Mouse (Mus musculus) yolk sac, embryonic 10.5 days (tissue): Measurements from ENCODE around the gene Gm9376.
A peak's percentile ranks its signal among the peaks of the same experiment; 100 is the strongest.

Experiments
- DNase-seq: peaks from one replicate; pipeline ENCODE4 v3.0.0-alpha.2; 2017; ENCODE audit warnings: low spot score

The Gm9376 gene

DNA sequence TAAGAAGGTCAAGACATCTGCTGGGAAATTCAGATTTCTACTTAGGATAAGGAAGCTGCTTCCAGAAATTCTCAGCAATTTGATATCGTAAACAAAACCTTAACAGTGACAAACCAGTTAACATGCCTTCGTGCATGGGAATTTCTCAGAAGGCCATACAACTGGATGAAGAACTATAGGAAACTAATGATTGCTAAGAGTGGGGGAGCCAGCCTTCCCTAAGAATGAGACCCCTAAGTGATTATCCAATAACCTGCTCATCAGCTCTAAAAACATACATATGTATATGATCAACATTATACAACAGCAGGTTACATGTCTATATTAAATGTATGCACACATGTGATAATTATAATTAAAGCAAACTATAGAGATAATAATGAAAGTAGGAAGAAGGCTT lies at the start of gene Gm9376:
TSS of gene Gm9376 (plus strand) at position 301 of the 400 bp plus-strand sequence.
- no peak for DNase-seq

DNA sequence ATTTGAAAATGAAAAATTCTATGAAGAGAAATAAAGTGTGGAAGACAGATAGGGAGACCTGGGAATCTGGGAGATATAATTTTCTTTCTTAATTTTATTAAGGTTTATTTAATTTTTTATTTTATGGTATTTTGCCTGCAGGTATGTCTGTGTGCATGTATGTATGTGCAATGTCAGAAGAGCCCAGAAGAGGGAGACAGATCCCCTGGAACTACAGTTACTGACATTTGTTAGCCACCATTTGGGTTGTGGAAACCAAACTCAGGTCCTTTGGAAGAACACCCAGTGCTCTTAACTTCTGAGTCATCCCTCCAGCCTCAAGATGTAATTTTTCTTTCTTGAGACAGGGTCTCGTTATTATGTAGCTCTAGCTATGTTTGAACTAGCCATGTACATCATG lies 45.9 kb upstream of the Gm9376 start:
- DNase-seq = no peak

DNA sequence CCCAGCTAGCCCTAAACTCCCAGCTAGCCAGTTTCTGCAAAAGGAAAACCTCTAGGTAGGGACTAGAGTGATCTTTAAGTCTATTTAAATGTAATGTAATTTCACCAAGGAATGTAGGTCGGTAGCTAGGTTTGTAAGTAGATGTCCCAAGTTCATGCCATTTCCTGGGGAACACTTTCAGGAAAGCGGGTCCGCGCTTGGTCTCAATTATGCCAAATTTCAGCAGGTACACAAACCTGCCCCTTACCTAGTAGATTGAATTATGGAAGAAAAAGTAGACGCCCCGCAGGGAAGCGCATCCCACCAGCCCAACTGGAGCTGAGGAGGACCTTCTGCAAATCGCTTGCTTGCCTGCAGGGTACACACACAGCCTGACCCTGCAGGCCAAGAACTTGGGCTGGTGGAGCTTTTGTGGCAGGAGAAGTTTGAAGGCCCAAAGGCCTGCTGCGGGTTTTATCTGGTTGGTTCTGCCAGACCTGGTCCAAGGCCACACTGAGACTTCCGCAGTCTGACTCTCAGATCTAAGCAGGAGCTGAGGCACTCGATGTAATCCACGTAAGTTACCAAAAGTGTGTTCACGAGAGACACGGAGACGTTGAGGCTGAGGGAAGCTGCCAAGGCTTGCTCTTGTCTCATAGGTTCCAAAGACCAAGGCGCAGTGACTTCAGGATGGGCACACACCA lies 41.6 kb upstream of the Gm9376 start:
- no peak for DNase-seq

DNA sequence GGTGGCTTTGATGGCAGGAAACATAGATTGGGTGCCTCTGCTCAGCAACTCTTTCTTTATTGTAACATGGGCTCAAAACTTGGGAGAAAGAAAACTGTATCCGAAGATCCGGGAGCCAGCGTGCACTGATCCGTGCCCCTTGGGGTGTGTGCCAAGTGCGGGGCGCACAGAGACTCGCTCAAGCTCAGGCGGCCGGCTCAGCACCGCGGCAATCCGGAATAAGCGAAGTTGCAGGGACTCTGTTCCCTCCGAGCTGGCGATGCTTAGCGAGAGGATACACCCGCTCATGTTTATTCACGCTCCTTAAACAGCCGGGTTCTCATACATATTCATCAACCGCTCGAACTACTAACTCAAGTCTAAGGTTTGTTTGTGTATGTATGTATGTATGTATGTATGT lies 40.8 kb upstream of the Gm9376 start:
- no peak for DNase-seq

DNA sequence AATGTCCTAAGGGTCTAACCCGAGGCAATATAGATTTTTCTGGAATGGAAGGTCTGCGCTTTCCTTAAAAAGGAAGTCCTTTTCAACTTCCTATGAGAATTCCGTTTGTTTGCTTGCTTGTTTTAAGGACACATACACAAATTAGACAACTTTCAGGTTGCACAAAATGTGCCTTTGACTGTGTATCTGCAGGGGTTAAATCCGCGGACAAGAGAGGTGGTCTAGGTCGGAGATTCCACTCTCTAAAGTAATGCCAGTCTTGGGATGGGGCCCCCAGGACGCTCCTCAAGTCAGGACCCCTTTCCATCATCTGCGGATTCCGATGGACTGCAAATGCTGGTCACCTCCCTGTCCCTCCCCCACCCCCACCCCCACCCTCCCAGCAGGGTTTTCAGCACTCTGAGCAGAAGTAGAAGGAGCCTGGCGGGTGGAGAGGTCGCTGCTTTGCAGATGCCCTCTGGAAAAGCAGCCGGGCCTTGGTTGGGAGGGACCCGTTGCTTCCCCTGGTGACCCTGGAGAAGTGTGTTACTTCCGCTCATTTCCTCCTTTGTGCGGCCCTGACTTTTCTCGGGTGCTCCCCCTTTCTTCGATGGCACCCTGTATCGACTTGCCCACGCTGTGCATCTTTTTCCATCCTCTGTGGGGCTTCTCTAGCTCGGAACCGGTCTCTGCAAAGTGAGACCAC lies 40.1 kb upstream of the Gm9376 start:
- DNase-seq = no peak

DNA sequence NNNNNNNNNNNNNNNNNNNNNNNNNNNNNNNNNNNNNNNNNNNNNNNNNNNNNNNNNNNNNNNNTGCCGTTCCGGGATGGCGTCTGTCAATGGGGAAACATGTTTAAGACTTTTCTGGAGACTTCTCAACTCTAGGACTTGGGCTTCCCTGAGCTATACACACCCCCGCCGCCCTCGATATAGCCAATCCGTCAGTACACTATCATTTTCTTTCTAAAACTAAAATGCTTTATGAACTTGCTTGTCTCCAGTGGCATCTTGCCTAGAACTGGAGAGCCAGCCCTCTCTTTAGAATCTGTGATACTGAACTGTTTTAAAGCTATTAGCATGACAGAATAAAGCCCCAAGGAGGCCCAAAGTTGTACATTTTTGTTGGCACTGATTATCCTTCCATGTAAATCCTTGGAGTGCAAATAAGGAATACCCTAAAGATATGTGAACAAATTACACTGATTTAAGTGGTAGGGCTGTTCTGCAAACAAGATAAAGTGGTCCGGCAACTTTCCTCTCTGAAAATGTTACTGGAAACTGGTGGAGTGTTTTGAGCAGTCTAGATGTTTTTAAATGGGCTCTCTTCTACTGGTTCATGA lies 34.3 kb upstream of the Gm9376 start:
- DNase-seq = no peak

DNA sequence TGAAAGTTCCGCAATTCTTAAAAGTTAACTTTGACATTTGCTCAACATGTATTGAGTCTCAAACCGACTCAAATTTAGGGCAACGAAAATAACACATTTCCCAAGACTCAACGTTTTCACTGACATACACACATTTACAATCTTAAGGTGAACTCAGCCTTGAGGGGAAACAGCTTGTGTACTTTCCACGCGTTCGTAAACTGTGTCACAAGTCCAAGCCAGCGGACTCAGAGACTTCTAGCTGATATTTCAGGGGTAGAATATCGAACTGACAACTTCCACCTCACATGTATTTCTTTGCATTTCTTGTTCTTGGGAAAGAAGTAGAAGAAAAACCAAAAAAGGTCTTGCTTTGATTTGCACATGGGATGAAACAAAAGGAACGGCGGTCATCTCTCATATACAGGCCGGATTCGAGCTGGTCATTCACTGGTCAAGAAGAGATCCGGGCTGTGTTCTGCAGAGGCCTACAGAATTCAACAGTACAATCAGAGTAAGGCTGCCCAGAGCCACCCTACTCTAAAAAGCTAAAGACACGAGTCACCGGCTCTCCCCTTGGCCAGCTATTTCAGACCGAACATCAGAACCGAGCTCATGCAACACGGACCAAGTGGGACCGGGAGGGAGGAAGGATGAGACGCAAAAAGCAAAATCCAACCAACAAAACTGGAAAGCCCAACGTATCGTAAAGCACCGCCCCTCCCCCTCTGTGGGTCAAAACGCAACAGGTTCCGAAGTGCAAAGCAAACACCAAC lies 32.8 kb upstream of the Gm9376 start:
- peak; percentile 13 for DNase-seq

DNA sequence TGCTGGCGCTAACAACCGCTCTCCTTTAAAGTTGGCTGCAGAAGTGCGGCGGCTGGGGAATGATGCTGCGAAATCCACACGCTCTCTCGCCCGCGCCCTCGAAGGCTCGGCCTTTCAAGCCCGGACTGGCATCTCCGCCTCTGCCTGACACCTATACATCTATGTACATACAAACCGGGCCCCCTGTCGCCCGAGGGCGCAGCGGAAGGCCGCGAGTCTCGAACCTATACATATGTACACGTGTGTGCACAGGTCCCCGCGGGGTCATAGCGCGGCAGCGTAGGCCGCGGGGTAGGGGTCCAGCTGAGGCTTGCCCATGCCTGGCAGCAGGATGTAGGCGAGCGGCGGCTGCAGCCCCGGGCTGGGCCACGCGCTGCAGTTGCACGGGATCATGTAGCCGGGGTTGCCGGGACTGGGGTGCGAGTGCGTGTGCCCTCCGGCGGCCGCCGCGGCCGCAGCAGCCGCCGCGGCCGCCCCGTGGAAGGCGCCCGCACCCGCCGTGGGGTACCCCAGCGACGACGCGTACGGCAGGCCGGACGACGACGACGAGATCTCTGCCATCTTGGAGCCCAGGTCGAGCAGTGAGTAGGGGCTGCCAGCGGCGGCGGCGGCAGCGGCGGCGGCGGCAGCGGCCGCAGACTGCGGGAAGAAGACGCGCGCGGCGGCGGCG lies 32.1 kb upstream of the Gm9376 start:
- no peak for DNase-seq

DNA sequence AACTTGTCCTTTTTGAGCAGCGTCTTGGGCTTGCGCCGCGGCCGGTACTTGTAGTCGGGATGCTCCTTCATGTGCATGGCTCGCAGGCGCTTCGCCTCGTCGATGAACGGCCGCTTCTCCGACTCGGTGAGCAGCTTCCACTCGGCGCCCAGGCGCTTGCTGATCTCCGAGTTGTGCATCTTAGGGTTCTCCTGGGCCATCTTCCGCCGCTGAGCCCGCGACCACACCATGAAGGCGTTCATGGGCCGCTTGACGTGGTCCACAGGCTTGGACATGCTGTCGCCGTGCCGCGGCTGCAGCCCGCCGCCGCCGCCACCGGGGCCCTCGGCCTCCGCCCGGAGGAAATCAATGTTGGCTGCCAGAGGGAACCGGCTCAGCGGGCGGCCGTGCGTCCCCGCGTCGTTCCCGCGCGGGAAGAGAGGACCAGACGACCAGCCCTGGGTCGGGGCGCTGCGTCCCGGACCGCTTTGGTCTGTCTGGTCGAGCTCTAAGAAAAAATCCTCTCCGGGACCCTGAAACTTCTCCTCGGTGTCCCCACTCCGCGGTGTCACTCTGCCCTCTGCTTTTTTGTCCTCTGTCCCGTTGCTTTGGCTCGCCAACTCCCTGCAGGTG lies 31.3 kb upstream of the Gm9376 start:
- peak; percentile 33 for DNase-seq

DNA sequence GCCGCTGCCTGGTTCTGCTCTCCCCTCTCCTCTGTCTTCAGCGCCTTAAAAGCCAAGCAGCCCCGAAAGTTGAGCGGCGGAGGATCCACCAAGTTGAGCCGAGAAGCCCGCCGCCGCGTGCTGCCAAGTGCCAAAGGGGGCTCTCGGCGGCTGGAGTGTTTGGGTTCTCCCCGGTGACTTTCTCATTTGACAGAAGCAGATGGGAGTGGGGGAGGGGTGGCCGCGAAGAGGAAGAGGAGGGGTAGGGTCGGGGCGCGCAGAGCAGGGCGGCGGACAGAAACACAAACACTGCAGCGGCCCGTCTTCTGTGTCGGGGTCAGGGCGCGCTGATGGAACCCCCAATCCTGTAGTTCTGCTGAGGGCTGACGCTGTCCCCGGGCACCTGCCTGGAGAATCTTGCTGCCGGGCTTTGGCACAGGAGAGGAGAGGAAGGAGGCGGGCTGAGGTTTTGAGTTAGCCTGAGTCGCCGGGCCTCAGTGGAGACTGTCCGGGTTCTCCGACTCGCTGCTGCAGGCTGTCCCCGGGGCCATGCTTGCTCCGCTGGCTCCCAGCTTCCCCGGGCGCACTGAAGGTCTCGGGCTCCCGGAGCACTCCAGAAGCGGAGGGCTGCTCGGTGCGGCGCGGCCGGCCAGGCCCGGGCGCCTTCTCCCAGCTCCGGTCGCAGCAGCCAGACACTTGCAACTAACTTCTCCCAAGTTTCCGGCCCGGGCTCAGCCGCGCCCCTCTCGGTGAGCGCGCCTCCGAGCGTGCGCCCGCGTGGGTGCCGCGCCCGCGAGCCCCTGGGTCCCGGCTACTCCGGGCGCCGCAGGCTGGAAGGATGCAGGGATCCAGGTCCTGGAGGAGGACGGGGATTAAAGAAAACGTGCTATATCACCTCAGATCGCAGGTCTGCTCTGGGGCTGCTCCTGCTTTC lies 30.5 kb upstream of the Gm9376 start:
- DNase-seq = peak; percentile 43

DNA sequence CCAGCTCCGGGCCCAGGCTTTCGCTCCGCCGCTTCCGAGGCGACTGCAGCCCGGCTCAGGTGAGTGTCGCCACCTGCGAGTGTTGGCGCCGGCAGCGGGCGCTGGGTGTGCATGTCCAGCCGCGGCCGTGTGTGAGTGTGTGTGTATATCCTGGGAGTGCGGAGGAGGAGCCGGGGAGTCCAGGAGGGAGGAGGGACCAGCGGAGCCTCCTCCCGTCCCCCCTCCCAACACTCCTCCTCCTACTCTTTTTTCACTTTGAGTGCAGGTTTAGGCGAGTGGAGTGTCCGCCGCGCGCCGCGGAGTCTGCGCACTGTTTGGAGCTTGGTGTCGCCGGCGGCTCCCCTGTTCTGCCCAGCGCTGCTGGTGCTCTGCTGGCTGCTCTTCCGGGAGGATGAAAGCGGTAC lies 29.9 kb upstream of the Gm9376 start, which contains the start of gene Sox21:
TSS of gene Sox21 (minus strand) at position 145 of the 404 bp plus-strand sequence.
- peak; percentile 77 for DNase-seq

DNA sequence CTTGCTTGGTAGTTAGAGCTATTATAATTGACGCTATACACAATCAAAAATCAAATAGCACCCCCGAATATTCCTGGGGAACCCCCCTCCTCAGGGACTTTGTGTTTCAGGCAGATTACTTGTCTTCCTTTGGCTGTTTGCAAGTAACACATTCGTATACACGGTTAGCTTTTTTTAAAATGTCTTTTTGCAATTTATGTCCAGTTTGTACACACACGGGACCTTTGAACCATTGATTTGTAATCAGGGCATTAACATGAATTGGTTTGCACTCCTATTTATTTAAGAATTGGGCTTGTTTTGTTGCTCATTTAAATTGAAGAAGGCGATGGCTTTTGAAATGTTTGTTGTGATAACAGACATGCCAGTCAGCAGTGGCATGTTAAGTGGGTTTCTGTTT lies 29.0 kb upstream of the Gm9376 start:
- no peak for DNase-seq

DNA sequence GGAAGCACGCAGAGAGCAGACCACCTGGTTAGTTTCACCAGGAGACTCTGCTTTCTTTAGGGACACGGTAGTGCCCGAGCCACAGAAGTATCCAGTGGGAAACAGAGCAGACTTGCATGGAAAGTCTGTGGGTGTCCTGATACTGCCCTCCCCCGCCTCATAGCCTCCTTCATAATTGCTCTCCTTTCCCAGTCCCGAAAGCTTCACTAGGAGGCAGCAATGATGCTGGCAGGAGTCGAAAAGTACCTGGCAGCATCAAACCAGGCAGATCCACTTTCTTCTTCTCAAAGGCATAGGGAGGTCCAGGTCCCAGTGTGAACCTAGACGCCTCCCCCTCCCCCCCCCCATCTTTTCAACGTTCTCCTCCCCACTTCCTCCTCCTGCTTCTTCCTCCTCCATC lies 27.4 kb upstream of the Gm9376 start:
- DNase-seq = no peak

DNA sequence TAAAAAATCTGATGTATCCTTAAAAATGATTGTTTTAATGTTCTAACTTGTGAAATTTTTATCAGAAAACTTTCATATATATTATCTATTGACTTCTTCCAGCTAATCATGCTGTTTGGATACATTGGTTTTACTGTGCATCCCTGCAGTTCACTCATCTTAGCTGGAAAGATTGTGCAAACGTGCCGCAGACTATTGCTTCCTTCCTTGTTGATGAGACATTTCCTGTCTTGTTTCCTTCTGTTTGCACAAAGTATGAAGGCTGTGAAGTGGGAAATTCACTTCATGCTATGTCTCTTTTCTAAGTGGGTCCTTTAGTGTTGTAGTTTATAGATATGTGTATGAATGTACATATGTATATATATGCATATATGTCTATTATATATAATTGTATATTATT lies 25.3 kb upstream of the Gm9376 start:
- DNase-seq = no peak

DNA sequence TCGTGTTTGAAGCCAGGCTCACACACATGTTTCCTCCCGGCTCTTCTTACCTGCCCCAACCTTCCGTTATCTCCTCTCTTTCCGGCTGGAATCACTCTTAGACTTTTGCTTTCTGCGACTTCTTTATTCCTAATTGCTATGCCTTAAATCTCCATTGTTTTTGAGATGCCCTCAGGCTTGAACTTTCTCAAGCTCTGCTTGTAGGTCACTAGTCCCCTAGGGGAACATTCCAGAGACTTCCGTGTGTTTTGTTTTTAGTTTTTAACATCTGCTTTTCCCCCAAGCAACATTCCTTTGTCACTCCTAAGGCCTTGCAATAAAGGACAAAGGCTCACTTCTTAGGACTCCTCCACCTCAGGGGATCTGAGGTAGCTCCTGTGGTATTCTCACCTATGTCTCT lies 13.4 kb upstream of the Gm9376 start:
- no peak for DNase-seq

DNA sequence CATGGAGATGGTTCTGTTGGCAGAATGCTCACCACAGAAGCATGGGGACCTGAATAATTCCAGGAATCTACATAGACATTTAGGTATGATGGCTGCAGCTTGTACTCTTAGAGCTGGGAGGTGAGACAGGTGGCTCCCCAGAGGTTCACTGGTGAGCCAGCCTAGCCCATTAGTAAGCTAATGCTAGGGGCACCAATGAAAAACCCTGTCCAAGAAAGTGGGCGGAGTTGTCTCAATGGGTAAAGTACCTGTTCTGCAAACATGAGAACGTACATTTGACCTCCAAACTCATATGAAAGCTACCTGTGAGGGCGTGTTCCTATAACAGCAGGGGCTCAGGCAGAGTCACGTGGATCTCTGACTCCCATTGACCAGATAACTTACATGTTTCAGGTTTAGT lies 2.1 kb downstream of the Gm9376 start:
- DNase-seq = no peak

DNA sequence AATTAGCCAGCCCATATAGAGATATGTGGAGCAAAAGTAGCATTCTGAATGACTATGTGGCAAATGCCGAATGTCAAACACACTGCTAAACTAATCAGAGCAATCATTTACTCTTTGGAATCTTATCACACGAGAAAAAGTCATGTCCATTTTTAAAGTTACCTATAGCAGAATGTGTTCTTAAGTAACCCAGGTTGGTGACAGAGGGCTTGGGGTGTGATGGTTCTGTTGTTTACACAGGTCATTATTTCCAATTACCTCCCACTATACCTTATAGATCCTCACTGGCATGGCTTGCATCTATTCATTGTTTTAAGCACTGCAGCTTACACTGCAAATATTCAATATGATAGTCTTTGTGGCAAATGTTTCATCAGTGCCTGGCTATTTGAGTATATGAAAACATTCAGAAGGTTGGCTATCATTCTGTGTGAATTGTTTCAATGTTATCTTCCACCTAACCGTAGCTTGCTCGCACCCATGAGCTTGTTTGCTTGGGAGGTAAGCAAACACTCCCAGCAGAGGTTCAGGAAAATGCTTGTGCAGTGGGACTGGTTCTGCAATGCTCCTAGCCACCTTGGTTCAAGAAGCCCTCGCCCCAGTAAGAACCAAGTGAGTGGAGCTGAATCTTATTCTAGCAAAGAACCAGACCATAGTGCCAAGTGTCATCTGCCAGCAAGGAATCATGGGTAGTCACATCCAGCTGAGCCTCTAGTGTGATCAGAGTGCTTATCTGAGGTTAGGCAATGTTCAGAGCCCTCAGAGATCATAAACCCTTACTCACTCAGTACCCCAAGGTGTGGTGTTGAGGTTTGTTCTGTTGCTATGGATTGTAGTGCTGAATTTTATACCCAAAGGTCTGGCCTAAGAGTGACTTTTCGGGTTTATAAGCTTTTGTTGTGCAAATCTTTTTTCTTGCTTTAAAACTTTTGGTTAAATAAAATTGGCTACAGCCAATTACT lies 6.1 kb downstream of the Gm9376 start:
- DNase-seq = no peak

DNA sequence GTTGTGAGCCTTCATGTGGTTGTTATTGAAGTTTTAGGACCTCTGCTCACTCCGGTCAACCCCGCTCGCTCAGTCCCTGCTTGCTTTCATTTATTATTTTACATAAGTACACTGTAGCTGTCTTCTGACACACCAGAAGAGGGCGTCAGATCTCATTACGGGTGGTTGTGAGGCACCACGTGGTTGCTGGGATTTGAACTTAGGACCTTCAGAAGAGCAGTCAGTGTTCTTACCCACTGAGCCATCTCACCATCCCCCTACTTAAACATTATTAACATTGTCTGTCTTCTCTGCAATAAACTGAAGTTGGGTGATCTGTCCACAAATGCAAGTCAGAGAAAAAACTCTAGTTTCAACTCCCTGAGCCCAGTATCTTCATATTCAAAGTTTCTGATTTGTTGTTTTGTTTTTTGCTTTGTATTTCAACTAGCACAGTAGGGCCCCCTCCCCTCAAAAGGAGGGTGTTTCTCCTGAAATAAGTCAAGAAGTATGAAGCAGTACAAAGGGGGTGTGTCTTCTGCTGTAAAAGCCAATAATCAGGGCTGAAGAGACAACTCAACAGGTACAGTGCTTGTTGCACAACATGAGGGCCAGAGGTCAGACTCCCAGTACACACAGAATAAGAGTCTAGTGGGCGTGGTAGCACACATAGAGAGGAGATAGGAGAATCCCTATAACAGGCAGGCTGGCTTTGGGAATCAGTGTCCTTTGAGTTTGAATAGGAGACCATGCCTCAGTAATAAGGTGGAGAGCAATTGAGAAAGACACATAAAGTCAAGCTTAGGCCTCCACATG lies 11.1 kb downstream of the Gm9376 start:
- peak; percentile 22 for DNase-seq

DNA sequence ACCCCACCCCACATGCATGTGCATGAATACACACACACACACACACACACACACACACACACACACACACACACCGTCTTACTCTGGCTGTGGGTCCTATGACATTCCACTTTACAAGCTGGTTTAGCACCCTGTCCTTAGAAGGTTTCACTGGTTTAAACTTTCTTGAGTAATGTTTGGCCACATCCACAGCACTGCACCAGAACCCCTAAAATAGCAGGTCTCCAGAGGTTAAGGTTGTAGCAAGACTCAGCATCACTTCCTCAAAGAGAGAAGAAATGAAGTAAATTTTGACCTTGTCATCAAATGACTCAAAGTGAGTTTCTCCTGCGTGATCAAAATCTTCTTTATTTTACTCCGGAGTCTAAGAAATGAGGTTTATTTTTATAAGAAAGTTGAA lies 15.5 kb downstream of the Gm9376 start:
- DNase-seq = no peak
